Mouse (Mus musculus): ENCODE data around the gene Myrip.

- TF ChIP-seq GATA1 (IDR thresholded peaks at IDR 0.05; ENCODE audit: low read length) (peak; percentile 87), TAL1 (IDR thresholded peaks at IDR 0.05; ENCODE audit: low read length) (no peak)
Measured at GRCm38 (mm10) chr9:120482382-120482781, 181.1 kb downstream of the Myrip start.

Measured in erythroblast, embryonic 14.5 days (primary cell).